Mouse (Mus musculus) forebrain, embryonic 12.5 days (tissue): Measurements from ENCODE around the gene Hs3st4. TPM values are rescaled to one million over a fixed set of nuclear protein-coding genes. Genes with fewer than 3 reads are reported as not detected.

Experiments used
- ATAC-seq: fragments of 200-750 bp; cut with Nextera tagmentation; 2 replicates; pipeline ENCODE4 v1.8.0; 2017; ENCODE audit warnings: moderate TSS enrichment; ENCODE audit not compliant: low FRiP score
- H3K27ac ChIP-seq: fragments of 300-500 bp; sonication (generic); 2 replicates; pipeline ENCODE4 v1.5.1; 2016; ENCODE audit warnings: mild to moderate bottlenecking
- H3K27me3 ChIP-seq: fragments of 300-500 bp; sonication (generic); 2 replicates; pipeline ENCODE4 v1.6.1; 2016; ENCODE audit warnings: mild to moderate bottlenecking
- H3K36me3 ChIP-seq: fragments of 300-500 bp; sonication (generic); replicated peaks from 2 replicates; pipeline ENCODE4 v1.6.1; 2016; ENCODE audit warnings: mild to moderate bottlenecking
- H3K4me1 ChIP-seq: fragments of 300-500 bp; sonication (generic); 2 replicates; pipeline ENCODE4 v1.6.1; 2016
- H3K4me2 ChIP-seq: fragments of 300-500 bp; sonication (generic); 2 replicates; pipeline ENCODE4 v1.6.1; 2016; ENCODE audit warnings: mild to moderate bottlenecking, moderate library complexity
- H3K4me3 ChIP-seq: fragments of 300-500 bp; sonication (generic); replicated peaks from 2 replicates; pipeline ENCODE4 v1.5.1; 2016; ENCODE audit warnings: mild to moderate bottlenecking
- H3K9ac ChIP-seq: fragments of 300-500 bp; sonication (generic); 2 replicates; pipeline ENCODE4 v1.6.1; 2016; ENCODE audit warnings: mild to moderate bottlenecking
- H3K9me3 ChIP-seq: fragments of 300-500 bp; sonication (generic); 2 replicates; pipeline ENCODE4 v1.6.1; 2016
- WGBS: fragments of 180-500 bp; shearing (Covaris S2); methylation state at CpG from one replicate; pipeline ENCODE4 v1.1.7; 2016; 5-methylcytosine and 5-hydroxymethylcytosine counted together
- polyA plus RNA-seq: library from polyadenylated mRNA; unstranded; fragments of >200 nt; fragmentation: Nextera tagmentation; extraction: Ambion mirVana; gene quantifications from 2 replicates; pipeline ENCODE4 v1.2.1, GENCODE M21; 2016

The Hs3st4 gene
- polyA plus RNA-seq, 1 experiment from 2014 or later: 1.4 TPM

GRCm38 (mm10) chr7:124150901-124151300 lies 168.2 kb downstream of the Hs3st4 start:
- Histone ChIP-seq H3K27me3 (no peaks in the 10 kb centered on the region), H3K27ac (no peak overlapping the region), H3K9me3 (no peaks in the 10 kb centered on the region), H3K9ac (no peak overlapping the region), H3K4me2 (no peak overlapping the region), H3K4me3 (no peak overlapping the region), H3K4me1 (no peaks in the 10 kb centered on the region), H3K36me3 (no peaks in the 10 kb centered on the region)
- ATAC-seq: no peak
- WGBS: 81% methylated on average over 2 of the region's 2 CpGs

GRCm38 (mm10) chr7:124163301-124163700 lies 180.6 kb downstream of the Hs3st4 start:
- no peak for ATAC-seq
- H3K4me2 ChIP-seq: no peak overlapping the region
- H3K4me1 ChIP-seq: no peaks in the 10 kb centered on the region
- no peak overlapping the region for H3K27ac ChIP-seq
- no peaks in the 10 kb centered on the region for H3K36me3 ChIP-seq
- H3K27me3 ChIP-seq: no peaks in the 10 kb centered on the region
- H3K9ac ChIP-seq: no peak overlapping the region
- H3K9me3 ChIP-seq: peaks cover 3% of the 10 kb centered on the region; the same call in 1 of the 2 replicates
- no peak overlapping the region for H3K4me3 ChIP-seq
- WGBS: 93% methylated on average over 1 of the region's 1 CpGs

DNA sequence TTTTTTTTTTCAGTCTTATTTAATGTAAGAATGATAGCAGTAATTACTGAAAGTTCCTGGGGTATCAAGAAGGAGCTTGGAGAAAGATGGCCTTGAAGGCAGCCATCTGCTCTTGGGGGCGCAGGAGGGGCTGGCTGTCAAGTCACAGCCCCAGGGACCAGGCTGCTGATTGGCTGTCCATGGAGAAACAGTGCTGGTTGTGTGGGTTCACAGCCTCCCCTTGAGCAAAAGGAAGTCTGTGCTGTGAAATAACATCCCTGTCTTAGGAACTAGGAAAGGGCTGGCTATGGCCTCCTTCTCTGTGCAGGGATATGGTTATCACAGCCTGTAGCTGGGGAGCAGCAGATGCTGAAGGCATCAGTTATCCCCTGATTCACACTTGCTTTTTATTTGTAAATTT lies 183.6 kb downstream of the Hs3st4 start:
- H3K4me1 ChIP-seq: no peaks in the 10 kb centered on the region
- no peak overlapping the region for H3K4me3 ChIP-seq
- H3K9me3 ChIP-seq: no peaks in the 10 kb centered on the region
- H3K36me3 ChIP-seq: no peaks in the 10 kb centered on the region
- H3K27me3 ChIP-seq: no peaks in the 10 kb centered on the region
- no peak overlapping the region for H3K27ac ChIP-seq
- H3K4me2 ChIP-seq: no peak overlapping the region
- ATAC-seq: no peak
- no peak overlapping the region for H3K9ac ChIP-seq
- WGBS: 77% methylated on average over 1 of the region's 1 CpGs

DNA sequence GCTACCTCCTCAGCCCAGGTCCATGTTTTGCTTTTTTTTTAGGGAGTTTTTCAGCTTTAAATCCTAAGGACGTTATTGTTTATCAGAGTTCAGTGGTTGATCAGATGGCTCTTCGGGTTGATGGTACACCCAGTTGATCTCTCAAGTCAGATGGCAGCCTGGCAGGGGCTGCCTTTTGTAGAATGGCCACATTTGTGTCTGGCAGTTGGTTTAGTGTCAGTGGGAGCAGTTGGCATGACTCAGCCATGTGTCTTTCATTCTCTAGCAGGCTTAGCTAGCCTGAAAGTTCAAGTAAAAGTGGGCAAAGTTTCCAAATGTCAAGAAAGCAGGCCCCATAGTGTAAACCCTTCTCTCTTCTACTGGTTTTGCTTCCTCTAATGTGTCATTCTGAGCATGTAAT lies 186.1 kb downstream of the Hs3st4 start:
- no peak for ATAC-seq

GRCm38 (mm10) chr7:124170001-124170400 lies 187.3 kb downstream of the Hs3st4 start:
- whole genome bisulfite sequencing: 89% methylated on average over 2 of the region's 2 CpGs
- no peak overlapping the region for H3K27ac ChIP-seq
- H3K4me3 ChIP-seq: no peak overlapping the region
- no peaks in the 10 kb centered on the region for H3K4me1 ChIP-seq
- H3K4me2 ChIP-seq: no peak overlapping the region
- no peaks in the 10 kb centered on the region for H3K9me3 ChIP-seq
- no peak for ATAC-seq
- H3K27me3 ChIP-seq: no peaks in the 10 kb centered on the region
- H3K9ac ChIP-seq: no peak overlapping the region
- H3K36me3 ChIP-seq: no peaks in the 10 kb centered on the region

More for the DNA sequence above, 186.1 kb downstream of the Hs3st4 start:
- WGBS: 86% methylated on average over 2 of the region's 2 CpGs
- H3K27me3 ChIP-seq: no peaks in the 10 kb centered on the region
- no peaks in the 10 kb centered on the region for H3K36me3 ChIP-seq
- no peak overlapping the region for H3K4me2 ChIP-seq
- no peak overlapping the region for H3K4me3 ChIP-seq
- no peak overlapping the region for H3K9ac ChIP-seq
- H3K4me1 ChIP-seq: no peaks in the 10 kb centered on the region
- no peak overlapping the region for H3K27ac ChIP-seq
- H3K9me3 ChIP-seq: no peaks in the 10 kb centered on the region

- no peaks in the 10 kb centered on the region for H3K9me3 ChIP-seq
- H3K27ac ChIP-seq: no peak overlapping the region
- H3K4me2 ChIP-seq: no peak overlapping the region
- H3K9ac ChIP-seq: no peak overlapping the region
- H3K36me3 ChIP-seq: no peaks in the 10 kb centered on the region
- no peaks in the 10 kb centered on the region for H3K4me1 ChIP-seq
- H3K4me3 ChIP-seq: no peak overlapping the region
- H3K27me3 ChIP-seq: no peaks in the 10 kb centered on the region
- ATAC-seq: no peak
Measured at GRCm38 (mm10) chr7:124171992-124172391, 189.3 kb downstream of the Hs3st4 start.

- Histone ChIP-seq H3K9me3 (no peaks in the 10 kb centered on the region), H3K36me3 (no peaks in the 10 kb centered on the region), H3K4me2 (no peak overlapping the region), H3K4me3 (no peak overlapping the region), H3K27me3 (no peaks in the 10 kb centered on the region), H3K4me1 (no peaks in the 10 kb centered on the region), H3K27ac (no peak overlapping the region), H3K9ac (no peak overlapping the region)
- 96% methylated on average over 3 of the region's 3 CpGs for WGBS
- no peak for ATAC-seq
Measured at GRCm38 (mm10) chr7:124180926-124181325, 198.3 kb downstream of the Hs3st4 start.

DNA sequence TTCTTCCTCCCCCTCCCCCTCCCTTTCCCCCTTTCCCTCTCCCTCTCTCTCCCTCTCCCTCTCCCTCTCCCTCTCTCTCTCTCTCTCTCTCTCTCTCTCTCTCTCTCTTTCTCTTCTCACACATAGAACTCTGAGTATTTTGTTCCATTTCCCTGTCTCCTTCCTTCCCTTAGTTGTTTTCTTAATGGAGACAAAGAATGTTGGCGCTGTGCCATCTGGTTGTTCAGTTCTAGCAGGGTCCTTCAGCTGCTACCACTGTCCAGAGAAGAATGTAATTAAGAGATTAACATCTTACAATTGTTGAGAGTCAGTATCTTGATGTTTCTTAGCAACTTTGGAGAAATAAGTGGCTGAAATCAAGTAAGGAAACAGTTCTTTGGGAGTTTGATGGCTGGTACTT lies 202.0 kb downstream of the Hs3st4 start:
- WGBS: 77% methylated on average over 1 of the region's 1 CpGs
- Histone ChIP-seq H3K9me3 (no peaks in the 10 kb centered on the region), H3K27me3 (no peaks in the 10 kb centered on the region), H3K27ac (no peak overlapping the region), H3K4me3 (no peak overlapping the region), H3K36me3 (no peaks in the 10 kb centered on the region), H3K9ac (no peak overlapping the region), H3K4me2 (no peak overlapping the region), H3K4me1 (no peaks in the 10 kb centered on the region)
- no peak for ATAC-seq

- no peaks in the 10 kb centered on the region for H3K36me3 ChIP-seq
- H3K4me2 ChIP-seq: no peak overlapping the region
- no peaks in the 10 kb centered on the region for H3K4me1 ChIP-seq
- no peaks in the 10 kb centered on the region for H3K9me3 ChIP-seq
- 88% methylated on average over 6 of the region's 6 CpGs for WGBS
- no peak overlapping the region for H3K9ac ChIP-seq
- no peak for ATAC-seq
- no peak overlapping the region for H3K4me3 ChIP-seq
- H3K27me3 ChIP-seq: no peaks in the 10 kb centered on the region
- no peak overlapping the region for H3K27ac ChIP-seq
Measured at GRCm38 (mm10) chr7:124198811-124199570, 216.3 kb downstream of the Hs3st4 start.

- H3K4me3 ChIP-seq: no peak overlapping the region
- no peak for ATAC-seq
- WGBS: 80% methylated on average over 1 of the region's 1 CpGs
Measured at GRCm38 (mm10) chr7:124216921-124217320, 234.3 kb downstream of the Hs3st4 start.

DNA sequence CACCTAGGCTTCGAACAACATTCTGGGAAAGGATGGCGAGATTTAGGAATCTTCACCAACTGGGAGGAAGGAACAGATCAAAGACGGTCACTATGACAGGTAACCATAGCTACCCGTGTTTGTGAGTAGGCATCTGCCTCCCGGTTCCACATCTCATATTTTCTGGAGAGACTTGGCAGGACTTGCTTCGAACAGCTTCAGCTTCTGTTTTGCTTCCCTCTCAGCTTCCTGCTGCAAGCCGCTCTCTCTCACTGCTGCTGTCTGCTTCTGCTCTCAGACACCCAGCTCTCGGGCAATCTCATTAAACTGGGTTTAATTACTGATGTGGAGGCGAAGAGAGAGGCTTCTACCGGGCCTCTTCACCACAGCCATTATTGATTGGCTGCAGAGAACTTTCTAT lies 237.9 kb downstream of the Hs3st4 start:
- 60% methylated on average over 10 of the region's 10 CpGs for WGBS
- Histone ChIP-seq H3K27me3 (no peaks in the 10 kb centered on the region), H3K9ac (no peak overlapping the region), H3K4me1 (no peaks in the 10 kb centered on the region; the same call in 1 of the 2 replicates), H3K4me3 (no peak overlapping the region), H3K9me3 (no peaks in the 10 kb centered on the region), H3K27ac (no peak overlapping the region), H3K4me2 (no peak overlapping the region), H3K36me3 (no peaks in the 10 kb centered on the region)
- no peak for ATAC-seq

More at GRCm38 (mm10) chr7:124216921-124217320, 234.3 kb downstream of the Hs3st4 start:
- H3K36me3 ChIP-seq: no peaks in the 10 kb centered on the region
- H3K9ac ChIP-seq: no peak overlapping the region
- H3K4me1 ChIP-seq: no peaks in the 10 kb centered on the region; the same call in 1 of the 2 replicates
- no peak overlapping the region for H3K27ac ChIP-seq
- no peaks in the 10 kb centered on the region for H3K9me3 ChIP-seq
- H3K4me2 ChIP-seq: no peak overlapping the region
- H3K27me3 ChIP-seq: no peaks in the 10 kb centered on the region

DNA sequence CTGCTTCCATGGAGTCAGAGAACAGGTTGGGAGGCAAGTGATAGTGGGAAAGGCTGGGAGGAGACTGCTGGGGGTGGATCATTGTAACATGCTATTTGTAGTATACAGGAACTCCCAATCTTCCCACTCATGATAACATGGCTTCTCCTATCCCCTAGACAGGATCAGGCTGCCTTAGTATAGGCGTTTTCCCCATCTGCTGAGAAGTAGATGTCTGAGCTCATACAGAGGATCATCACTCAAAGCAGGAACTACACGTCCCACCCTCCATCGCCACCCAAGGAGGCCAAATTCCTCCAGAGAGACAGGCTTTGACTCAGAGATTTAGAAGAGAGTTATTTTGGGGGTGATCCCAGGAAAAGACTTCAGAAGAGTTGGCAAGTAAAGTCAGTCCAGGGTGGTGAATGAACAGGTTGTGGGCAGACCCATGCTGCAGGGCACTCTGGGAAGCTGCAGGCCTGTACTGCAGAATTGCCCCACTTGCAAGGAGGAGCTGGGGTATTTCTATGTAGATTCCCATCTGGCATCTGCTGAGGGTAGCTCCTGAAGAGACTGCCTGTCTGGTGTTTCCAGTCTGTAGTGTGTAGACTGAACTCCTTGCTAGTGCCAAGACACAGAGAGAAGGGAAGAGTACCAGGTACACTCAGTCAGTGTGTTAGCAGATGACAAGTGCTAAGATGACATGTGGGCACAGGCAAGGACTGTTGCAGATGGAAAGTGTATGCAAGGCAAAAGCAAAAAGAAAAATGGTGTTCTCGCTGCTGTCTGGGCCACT lies 255.4 kb downstream of the Hs3st4 start:
- Histone ChIP-seq H3K36me3 (no peaks in the 10 kb centered on the region), H3K4me2 (no peak overlapping the region), H3K4me3 (no peak overlapping the region), H3K9ac (no peak overlapping the region), H3K9me3 (no peaks in the 10 kb centered on the region), H3K27ac (no peak overlapping the region), H3K4me1 (peaks cover 18% of the 10 kb centered on the region), H3K27me3 (no peaks in the 10 kb centered on the region)
- 97% methylated on average over 4 of the region's 4 CpGs for WGBS
- no peak for ATAC-seq
